Mouse (Mus musculus): ENCODE measurements around the gene 1700113H08Rik. TPM values are rescaled to one million over a fixed set of nuclear protein-coding genes. Genes with fewer than 3 reads are reported as not detected.

Gene 1700113H08Rik
- total RNA-seq (2021): not detected in 2 replicates
- long read RNA-seq, experiment 1: 0 reads
- long read RNA-seq, experiment 2: 0 reads

- DNase-seq: peak; percentile 31
Measured at GRCm38 (mm10) chr10:87057500-87058250, at the start of gene 1700113H08Rik. TSS of gene 1700113H08Rik (plus strand) at chr10:87058045.

- DNase-seq: no peak
Measured at GRCm38 (mm10) chr10:87008215-87008499, 49.7 kb upstream of the 1700113H08Rik start.

GRCm38 (mm10) chr10:87012087-87012486 lies 45.8 kb upstream of the 1700113H08Rik start:
- DNase-seq: no peak

GRCm38 (mm10) chr10:87014391-87014965 lies 43.4 kb upstream of the 1700113H08Rik start:
- DNase-seq: no peak

- DNase-seq: no peak
Measured at GRCm38 (mm10) chr10:87015403-87015802, 42.4 kb upstream of the 1700113H08Rik start.

- no peak for DNase-seq
Measured at GRCm38 (mm10) chr10:87016151-87016692, 41.6 kb upstream of the 1700113H08Rik start.

GRCm38 (mm10) chr10:87018876-87019275 lies 39.0 kb upstream of the 1700113H08Rik start:
- DNase-seq: no peak

GRCm38 (mm10) chr10:87020711-87021110 lies 37.1 kb upstream of the 1700113H08Rik start:
- DNase-seq: peak; percentile 82

- DNase-seq: peak; percentile 92
Measured at GRCm38 (mm10) chr10:87024884-87025283, 33.0 kb upstream of the 1700113H08Rik start.

- peak; percentile 18 for DNase-seq
Measured at GRCm38 (mm10) chr10:87032768-87033167, 25.1 kb upstream of the 1700113H08Rik start.

GRCm38 (mm10) chr10:87035866-87036265 lies 22.0 kb upstream of the 1700113H08Rik start:
- DNase-seq: no peak

GRCm38 (mm10) chr10:87036271-87036703 lies 21.6 kb upstream of the 1700113H08Rik start:
- no peak for DNase-seq

GRCm38 (mm10) chr10:87037062-87037461 lies 20.8 kb upstream of the 1700113H08Rik start:
- DNase-seq: no peak

- DNase-seq: no peak
Measured at GRCm38 (mm10) chr10:87039340-87039739, 18.5 kb upstream of the 1700113H08Rik start.

- DNase-seq: no peak
Measured at GRCm38 (mm10) chr10:87039800-87040199, 18.0 kb upstream of the 1700113H08Rik start.

GRCm38 (mm10) chr10:87041265-87041664 lies 16.6 kb upstream of the 1700113H08Rik start:
- DNase-seq: no peak

GRCm38 (mm10) chr10:87045273-87045672 lies 12.6 kb upstream of the 1700113H08Rik start:
- no peak for DNase-seq

GRCm38 (mm10) chr10:87046469-87046868 lies 11.4 kb upstream of the 1700113H08Rik start:
- DNase-seq: no peak

- DNase-seq: no peak
Measured at GRCm38 (mm10) chr10:87046931-87047468, 10.8 kb upstream of the 1700113H08Rik start.

GRCm38 (mm10) chr10:87049179-87049578 lies 8.7 kb upstream of the 1700113H08Rik start:
- no peak for DNase-seq

- no peak for DNase-seq
Measured at GRCm38 (mm10) chr10:87051714-87052113, 6.1 kb upstream of the 1700113H08Rik start.

GRCm38 (mm10) chr10:87058251-87058925 lies 543 bp downstream of the 1700113H08Rik start:
- DNase-seq: peak; percentile 58

GRCm38 (mm10) chr10:87058926-87059325 lies 1.1 kb downstream of the 1700113H08Rik start:
- no peak for DNase-seq

Data from adrenal gland, postnatal 14 days (tissue).